Mouse (Mus musculus) intestine, postnatal 0 days (tissue): ENCODE measurements around the gene Enah. TPM values are rescaled to one million over a fixed set of nuclear protein-coding genes. Genes with fewer than 3 reads are reported as not detected.

Experiments
- ATAC-seq: fragments of 200-750 bp; cut with Nextera tagmentation; 2 replicates; pipeline ENCODE4 v1.8.0; 2017; ENCODE audit warnings: mild to moderate bottlenecking, moderate TSS enrichment, moderate library complexity
- H3K27ac ChIP-seq: fragments of 300-500 bp; sonication (generic); 2 replicates; pipeline ENCODE4 v1.5.1; 2014; ENCODE audit warnings: mild to moderate bottlenecking, low read depth, low read length, moderate library complexity
- H3K27me3 ChIP-seq: fragments of 300-500 bp; sonication (generic); replicated peaks from 2 replicates; pipeline ENCODE4 v1.6.1; 2014; ENCODE audit warnings: low read length, mixed read lengths; ENCODE audit not compliant: control insufficient read depth, insufficient read depth
- H3K36me3 ChIP-seq: fragments of 300-500 bp; sonication (generic); 2 replicates; pipeline ENCODE4 v1.6.1; 2014; ENCODE audit warnings: mild to moderate bottlenecking, moderate library complexity; ENCODE audit not compliant: control insufficient read depth, insufficient read depth
- H3K4me1 ChIP-seq: fragments of 300-500 bp; sonication (generic); replicated peaks from 2 replicates; pipeline ENCODE4 v1.6.1; 2014; ENCODE audit warnings: antibody characterized with exemption, low read length, mixed read lengths; ENCODE audit not compliant: control insufficient read depth, insufficient read depth
- H3K4me2 ChIP-seq: fragments of 300-500 bp; sonication (generic); replicated peaks from 2 replicates; pipeline ENCODE4 v1.6.1; 2014; ENCODE audit warnings: low read depth, mild to moderate bottlenecking, moderate library complexity
- H3K4me3 ChIP-seq: fragments of 300-500 bp; sonication (generic); 2 replicates; pipeline ENCODE4 v1.5.1; 2014; ENCODE audit warnings: low read depth, low read length
- H3K9ac ChIP-seq: fragments of 300-500 bp; sonication (generic); 2 replicates; pipeline ENCODE4 v1.6.1; 2014; ENCODE audit warnings: mild to moderate bottlenecking, low read depth, low read length
- H3K9me3 ChIP-seq: fragments of 300-500 bp; sonication (generic); 2 replicates; pipeline ENCODE4 v1.6.1; 2016; ENCODE audit warnings: mixed run types; ENCODE audit not compliant: control insufficient read depth
- CTCF ChIP-seq: sonication (generic); IDR thresholded peaks from 2 replicates; pipeline ENCODE4 v1.5.1; 2016; ENCODE audit warnings: low read depth, mild to moderate bottlenecking, control low read depth, antibody characterized with exemption, moderate library complexity
- WGBS: fragments of 180-500 bp; shearing (Covaris S2); extraction: QIAGEN DNeasy Blood & Tissue Kit; methylation state at CpG from one replicate; pipeline ENCODE4 v1.1.7; 2014; 5-methylcytosine and 5-hydroxymethylcytosine counted together
- polyA plus RNA-seq: library from polyadenylated mRNA; unstranded; fragments of >200 nt; fragmentation: Nextera tagmentation; extraction: Ambion mirVana; gene quantifications from 2 replicates; pipeline ENCODE4 v1.2.1, GENCODE M21; 2015

Gene Enah
- polyA plus RNA-seq, 1 experiment from 2014 or later: 4.9 TPM

DNA sequence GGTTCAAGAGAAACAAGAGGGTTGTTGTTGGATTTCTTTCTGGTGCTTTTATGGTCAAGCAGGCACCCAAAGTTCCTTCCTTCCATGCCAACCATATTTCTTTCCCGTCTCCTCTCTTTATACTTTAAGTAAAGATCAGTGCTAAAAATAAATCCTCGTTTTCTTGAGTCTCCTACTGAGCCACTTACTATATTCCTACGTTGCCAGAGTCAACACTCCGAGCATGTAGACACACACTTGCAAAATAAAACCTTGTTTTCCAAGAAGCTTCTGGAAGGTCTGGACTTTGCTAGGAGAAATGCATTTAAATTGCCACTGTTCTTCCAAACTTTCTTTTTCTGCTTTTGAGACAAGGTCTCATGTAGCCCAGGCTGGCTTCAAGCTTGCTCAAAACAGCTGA lies 28.3 kb upstream of the Enah start:
- H3K4me1 ChIP-seq: no peaks in the 10 kb centered on the region
- H3K4me2 ChIP-seq: no peak overlapping the region
- no peaks in the 10 kb centered on the region for H3K36me3 ChIP-seq
- 85% methylated on average over 4 of the region's 4 CpGs for WGBS
- H3K27ac ChIP-seq: no peak overlapping the region
- no peak for ATAC-seq
- no peaks in the 10 kb centered on the region for H3K27me3 ChIP-seq
- no peaks in the 10 kb centered on the region for H3K9me3 ChIP-seq
- TF ChIP-seq CTCF: no peak
- no peak overlapping the region for H3K9ac ChIP-seq
- no peak overlapping the region for H3K4me3 ChIP-seq

DNA sequence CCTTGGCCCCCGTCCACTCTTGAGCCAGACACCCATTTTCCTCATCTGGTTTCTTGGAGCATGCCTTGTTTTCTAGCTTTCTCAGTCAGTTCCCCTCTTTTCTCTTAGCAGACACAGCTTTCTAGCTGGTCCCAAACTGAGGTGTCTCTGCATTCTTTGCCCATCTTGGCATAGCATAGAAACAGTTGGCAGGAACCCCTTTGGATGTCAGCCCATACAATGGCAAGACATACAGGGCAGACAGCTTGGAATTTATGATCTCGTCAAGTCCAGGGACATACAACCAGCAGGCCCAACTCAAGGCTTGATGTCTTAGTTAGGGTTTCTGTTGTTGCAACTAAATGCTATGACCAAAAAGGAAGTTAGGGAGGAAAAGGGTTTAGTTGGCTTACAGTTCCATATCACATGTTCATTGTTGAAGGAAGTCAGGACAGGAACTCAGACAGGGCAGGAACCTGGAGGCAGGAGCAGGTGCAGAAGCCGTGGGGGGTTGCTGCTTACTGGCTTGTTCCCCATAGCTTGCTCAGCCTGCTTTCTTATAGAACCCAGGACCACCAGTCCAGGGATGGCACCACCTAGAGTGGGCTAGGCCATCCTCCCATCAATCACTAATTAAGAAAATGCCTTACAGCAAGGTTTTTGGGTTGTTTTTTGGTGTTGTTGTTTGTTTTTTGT lies 27.4 kb upstream of the Enah start:
- Histone ChIP-seq H3K4me1 (no peaks in the 10 kb centered on the region), H3K27me3 (no peaks in the 10 kb centered on the region), H3K9ac (no peak overlapping the region), H3K9me3 (no peaks in the 10 kb centered on the region), H3K4me2 (no peak overlapping the region), H3K36me3 (no peaks in the 10 kb centered on the region), H3K27ac (no peak overlapping the region), H3K4me3 (no peak overlapping the region)
- no peak for ATAC-seq
- no peak for TF ChIP-seq CTCF
- WGBS: 89% methylated on average over 3 of the region's 3 CpGs

DNA sequence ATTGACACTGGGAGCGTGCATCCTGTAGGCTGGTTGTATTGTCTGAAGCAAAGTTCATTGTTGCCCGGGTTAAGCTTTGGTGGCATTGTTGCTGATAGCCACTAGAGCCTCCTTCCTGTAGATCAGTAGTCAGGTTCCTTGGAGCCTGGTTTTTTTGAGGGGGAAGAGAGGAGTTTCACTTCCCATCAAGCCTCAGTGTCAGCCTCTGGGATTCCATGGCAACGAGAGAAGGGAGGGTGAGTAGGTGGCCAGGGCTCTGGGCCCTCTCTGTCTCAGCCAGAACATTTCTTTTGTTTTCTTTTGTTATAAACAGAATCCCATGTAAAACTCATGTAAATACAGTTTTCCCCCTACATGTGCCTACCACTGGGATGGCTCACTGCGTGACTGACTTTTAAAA lies 25.4 kb upstream of the Enah start:
- Histone ChIP-seq H3K4me1 (no peaks in the 10 kb centered on the region), H3K27me3 (no peaks in the 10 kb centered on the region), H3K36me3 (no peaks in the 10 kb centered on the region), H3K9me3 (no peaks in the 10 kb centered on the region), H3K4me3 (no peak overlapping the region), H3K27ac (no peak overlapping the region), H3K4me2 (no peak overlapping the region), H3K9ac (no peak overlapping the region)
- 59% methylated on average over 4 of the region's 4 CpGs for WGBS
- no peak for TF ChIP-seq CTCF
- ATAC-seq: no peak

DNA sequence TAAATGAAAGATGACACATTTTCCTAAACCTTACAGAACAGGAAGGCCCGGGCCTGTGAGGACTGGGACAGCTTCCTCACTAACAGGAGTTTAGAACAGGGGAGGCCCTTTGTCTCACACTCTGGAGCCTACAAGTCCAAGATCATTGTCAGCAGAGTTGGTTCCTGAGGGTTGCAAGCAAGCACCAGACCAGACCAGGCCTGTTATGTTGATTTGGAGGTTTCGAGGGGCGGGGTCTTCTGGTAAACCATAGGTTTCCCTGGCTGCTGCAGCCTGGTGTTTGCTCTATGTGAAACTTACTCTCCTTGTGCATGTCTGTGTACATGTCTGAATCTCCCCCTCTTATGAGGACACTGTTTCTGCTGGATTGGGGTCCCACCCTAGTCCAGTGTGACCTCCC lies 20.7 kb upstream of the Enah start:
- Histone ChIP-seq H3K9me3 (no peaks in the 10 kb centered on the region), H3K27ac (no peak overlapping the region), H3K4me1 (no peaks in the 10 kb centered on the region), H3K9ac (no peak overlapping the region), H3K4me2 (no peak overlapping the region), H3K4me3 (no peak overlapping the region), H3K36me3 (no peaks in the 10 kb centered on the region), H3K27me3 (no peaks in the 10 kb centered on the region)
- no peak for TF ChIP-seq CTCF
- WGBS: 79% methylated on average over 3 of the region's 3 CpGs
- no peak for ATAC-seq

DNA sequence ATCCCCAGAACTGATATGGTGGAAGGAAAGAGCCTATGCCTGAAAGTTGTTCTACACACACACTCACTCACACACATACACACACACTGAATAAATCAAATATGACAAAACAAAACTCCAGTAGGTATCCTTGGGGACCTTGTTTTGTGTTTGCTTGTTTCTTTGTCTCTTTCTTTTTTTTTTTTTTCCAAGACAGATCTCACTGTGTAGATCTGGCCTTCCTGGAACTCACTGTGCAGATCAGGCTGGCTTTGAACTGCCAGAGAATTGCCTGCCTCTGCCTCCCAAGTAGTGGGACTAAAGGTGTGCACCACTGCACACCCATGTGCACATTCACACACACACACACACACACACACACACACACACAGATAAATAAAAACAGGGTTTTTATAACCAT lies 12.0 kb upstream of the Enah start:
- Histone ChIP-seq H3K4me2 (no peak overlapping the region), H3K36me3 (no peaks in the 10 kb centered on the region), H3K4me1 (no peaks in the 10 kb centered on the region), H3K27me3 (no peaks in the 10 kb centered on the region), H3K9me3 (no peaks in the 10 kb centered on the region), H3K27ac (no peak overlapping the region), H3K4me3 (no peak overlapping the region), H3K9ac (no peak overlapping the region)
- ATAC-seq: no peak
- TF ChIP-seq CTCF: no peak

DNA sequence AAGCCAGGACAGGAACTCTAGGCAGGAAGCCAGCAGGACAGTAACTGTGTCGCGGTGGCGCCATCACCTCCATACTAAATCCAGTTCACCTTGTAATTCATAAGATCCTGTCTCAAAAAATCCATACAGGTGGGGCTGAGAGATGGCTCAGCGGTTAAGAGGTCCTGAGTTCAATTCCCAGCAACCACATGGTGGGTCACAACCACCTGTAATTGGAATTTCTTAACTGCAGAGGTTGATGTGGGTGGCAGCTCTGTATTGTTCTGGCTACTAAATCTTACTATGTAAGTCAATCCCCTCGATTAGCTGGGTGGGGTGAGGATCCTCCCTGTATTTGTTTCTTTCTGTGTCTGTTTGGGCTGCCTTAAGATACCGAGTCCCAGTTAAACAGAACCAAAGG lies 11.3 kb upstream of the Enah start:
- H3K36me3 ChIP-seq: no peaks in the 10 kb centered on the region
- no peak overlapping the region for H3K4me2 ChIP-seq
- no peak for TF ChIP-seq CTCF
- H3K4me3 ChIP-seq: no peak overlapping the region
- H3K9me3 ChIP-seq: no peaks in the 10 kb centered on the region
- H3K4me1 ChIP-seq: no peaks in the 10 kb centered on the region
- H3K27me3 ChIP-seq: no peaks in the 10 kb centered on the region
- H3K9ac ChIP-seq: no peak overlapping the region
- no peak for ATAC-seq
- H3K27ac ChIP-seq: no peak overlapping the region
- WGBS: 74% methylated on average over 6 of the region's 6 CpGs
